Mouse (Mus musculus) hindbrain, embryonic 10.5 days (tissue): ENCODE data around the gene Ptprm. TPM values are rescaled to one million over a fixed set of nuclear protein-coding genes. Genes with fewer than 3 reads are reported as not detected.

Experiments
- DNase-seq: peaks from one replicate; pipeline ENCODE4 v3.0.0-alpha.2; 2017; ENCODE audit warnings: low spot score
- H3K27ac ChIP-seq: fragments of 300-500 bp; sonication (generic); 2 replicates; pipeline ENCODE4 v1.5.1; 2016; ENCODE audit warnings: mild to moderate bottlenecking, moderate library complexity
- H3K27me3 ChIP-seq: fragments of 300-500 bp; sonication (generic); 2 replicates; pipeline ENCODE4 v1.6.1; 2016; ENCODE audit warnings: mild to moderate bottlenecking; ENCODE audit not compliant: poor library complexity, insufficient read depth, severe bottlenecking
- H3K36me3 ChIP-seq: fragments of 300-500 bp; sonication (generic); 2 replicates; pipeline ENCODE4 v1.6.1; 2016; ENCODE audit warnings: mild to moderate bottlenecking, moderate library complexity
- H3K4me1 ChIP-seq: fragments of 300-500 bp; sonication (generic); replicated peaks from 2 replicates; pipeline ENCODE4 v1.6.1; 2016; ENCODE audit warnings: mild to moderate bottlenecking
- H3K4me3 ChIP-seq: fragments of 300-500 bp; sonication (generic); 2 replicates; pipeline ENCODE4 v1.5.1; 2016; ENCODE audit warnings: mild to moderate bottlenecking, moderate library complexity
- H3K9me3 ChIP-seq: fragments of 300-500 bp; sonication (generic); 2 replicates; pipeline ENCODE4 v1.6.1; 2016; ENCODE audit warnings: mild to moderate bottlenecking, moderate library complexity
- WGBS: fragments of 180-500 bp; shearing (Covaris S2); methylation state at CpG from one replicate; pipeline ENCODE4 v1.1.7; 2016; 5-methylcytosine and 5-hydroxymethylcytosine counted together
- polyA plus RNA-seq: library from polyadenylated mRNA; unstranded; fragments of >200 nt; fragmentation: Nextera tagmentation; extraction: Ambion mirVana; gene quantifications from 2 replicates; pipeline ENCODE4 v1.2.1, GENCODE M21; 2016

The Ptprm gene
- polyA plus RNA-seq = 6.3 and 8.1 TPM in 2 replicates

DNA sequence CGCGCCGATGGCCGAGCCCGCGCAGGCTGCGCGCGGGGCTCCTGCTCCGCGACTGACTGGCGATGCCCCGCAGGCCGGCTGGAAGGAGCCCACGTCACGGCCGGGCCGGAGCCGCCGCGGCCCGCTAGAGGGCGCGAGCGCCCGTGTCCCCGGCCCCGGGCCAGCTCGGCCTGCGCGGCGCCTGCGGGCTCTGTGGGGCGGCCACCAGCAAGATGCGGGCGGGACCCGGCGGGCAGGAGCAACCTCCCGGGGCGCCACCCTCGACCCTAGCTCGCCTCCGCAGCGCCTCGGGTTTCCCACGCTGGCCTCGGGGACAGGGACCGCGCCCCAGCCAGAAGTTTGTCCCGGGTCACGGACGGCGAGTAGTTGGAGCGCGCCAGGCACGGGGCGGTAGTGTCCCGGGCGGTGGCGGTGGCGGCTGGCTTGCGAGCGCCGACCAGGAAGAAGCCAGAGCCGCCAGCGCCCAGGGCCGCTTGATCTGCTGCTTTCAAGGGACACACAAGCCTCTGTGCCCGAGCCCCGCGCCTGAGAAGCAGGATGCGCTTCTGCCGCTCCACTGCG is at the start of gene Ptprm:
TSS of gene Ptprm (minus strand) at position 7 of the 561 bp plus-strand sequence.
- H3K27me3 ChIP-seq = peaks cover 42% of the 10 kb centered on the region
- H3K9me3 ChIP-seq = no peaks in the 10 kb centered on the region
- peak within 1 kb of the TSS; percentile 81 for H3K4me3 ChIP-seq
- no peaks in the 10 kb centered on the region for H3K36me3 ChIP-seq
- WGBS = under 1% methylated on average over 73 of the region's 73 CpGs
- H3K4me1 ChIP-seq = peaks cover 34% of the 10 kb centered on the region
- H3K27ac ChIP-seq = peak within 1 kb of the TSS; percentile 89
- DNase-seq = peak; percentile 86

DNA sequence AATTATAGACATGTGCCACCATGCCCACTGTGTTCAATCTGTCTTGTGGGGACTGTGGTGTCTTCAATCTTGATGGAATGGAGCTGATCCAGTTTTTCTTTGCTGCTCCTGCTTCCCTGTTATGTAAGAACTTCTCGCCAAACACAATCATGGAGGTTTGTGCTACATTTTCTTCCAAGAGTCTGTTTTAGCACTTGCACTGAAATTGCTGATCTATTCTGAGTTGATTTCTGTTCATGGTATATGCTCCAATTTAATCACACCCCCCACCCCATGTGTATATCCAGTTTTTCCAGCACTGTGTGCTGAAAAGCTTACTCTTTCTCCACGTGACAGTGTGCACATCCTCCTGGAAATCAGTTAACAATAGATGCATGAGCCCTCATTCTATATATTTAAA is 41.9 kb upstream of the Ptprm start:
- H3K4me1 ChIP-seq = no peaks in the 10 kb centered on the region
- WGBS = 80% methylated on average over 2 of the region's 2 CpGs
- no peak overlapping the region for H3K27ac ChIP-seq
- DNase-seq = no peak
- H3K9me3 ChIP-seq = no peaks in the 10 kb centered on the region
- no peak overlapping the region for H3K4me3 ChIP-seq
- H3K27me3 ChIP-seq = no peaks in the 10 kb centered on the region
- H3K36me3 ChIP-seq = no peaks in the 10 kb centered on the region

DNA sequence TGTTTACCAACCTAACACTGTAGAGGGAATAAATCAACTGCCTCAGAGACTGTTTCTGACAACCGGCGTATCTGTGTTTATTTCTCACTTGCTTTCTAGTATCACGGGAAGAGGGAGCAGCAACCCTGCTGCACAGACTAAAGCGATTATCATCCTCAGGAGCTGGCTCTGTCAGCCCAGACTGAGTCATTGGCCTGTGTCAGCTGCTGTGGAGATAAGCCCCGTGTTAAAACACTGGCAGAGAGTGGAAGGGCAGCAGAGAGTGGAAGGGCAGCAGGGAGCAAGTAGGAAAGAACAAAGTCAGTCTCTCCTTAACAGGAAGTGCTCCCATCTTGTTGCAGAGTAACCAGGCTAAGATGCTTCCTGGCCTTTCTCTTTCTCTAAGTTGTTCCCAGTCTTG is 36.6 kb upstream of the Ptprm start:
- 75% methylated on average over 5 of the region's 5 CpGs for WGBS
- no peaks in the 10 kb centered on the region for H3K9me3 ChIP-seq
- no peak overlapping the region for H3K27ac ChIP-seq
- no peaks in the 10 kb centered on the region for H3K27me3 ChIP-seq
- DNase-seq = no peak
- H3K4me1 ChIP-seq = peaks cover 10% of the 10 kb centered on the region; the same call in 1 of the 2 replicates
- no peaks in the 10 kb centered on the region for H3K36me3 ChIP-seq
- H3K4me3 ChIP-seq = no peak overlapping the region

DNA sequence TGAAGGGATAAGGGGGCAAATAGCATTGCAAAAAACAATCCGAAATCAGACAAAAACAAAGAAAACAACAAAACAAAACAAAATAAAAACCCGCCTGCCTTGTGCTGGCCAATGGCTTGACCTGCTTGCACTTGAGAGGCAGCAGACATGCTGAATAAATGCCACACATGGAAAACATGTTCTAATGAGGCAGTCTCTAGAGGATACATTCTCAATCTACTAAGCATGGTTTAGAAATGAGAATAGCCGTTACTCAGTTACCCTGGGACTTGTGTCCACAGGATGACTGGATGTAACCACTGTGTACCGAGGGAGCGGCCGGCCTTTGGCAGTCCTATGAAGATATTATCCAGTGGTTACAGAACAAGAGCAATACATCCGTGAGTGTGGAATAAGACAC is 33.9 kb upstream of the Ptprm start:
- DNase-seq = no peak
- peaks cover 10% of the 10 kb centered on the region; the same call in 1 of the 2 replicates for H3K4me1 ChIP-seq
- no peaks in the 10 kb centered on the region for H3K36me3 ChIP-seq
- H3K27ac ChIP-seq = no peak overlapping the region
- H3K27me3 ChIP-seq = no peaks in the 10 kb centered on the region
- H3K4me3 ChIP-seq = no peak overlapping the region
- no peaks in the 10 kb centered on the region for H3K9me3 ChIP-seq
- 81% methylated on average over 7 of the region's 7 CpGs for WGBS

DNA sequence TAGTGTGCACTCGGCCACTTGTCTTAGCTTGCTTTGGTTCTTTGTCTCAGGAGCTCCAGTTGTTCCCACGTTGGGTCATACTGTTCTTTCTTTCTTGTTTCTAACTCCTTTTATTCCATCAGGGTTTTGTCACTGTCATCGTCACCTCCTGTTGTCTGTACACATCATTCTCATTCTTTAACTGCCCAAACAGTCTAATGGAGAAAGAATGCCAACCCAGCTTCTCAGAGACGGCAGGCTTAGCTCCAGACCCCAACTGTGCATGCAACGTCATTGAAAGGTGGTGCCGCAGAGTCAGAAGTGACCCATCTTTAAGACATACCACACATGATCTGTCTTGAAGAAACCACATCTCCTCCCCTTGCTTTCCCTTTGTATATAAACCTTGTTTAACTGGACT is 31.0 kb upstream of the Ptprm start:
- WGBS = 51% methylated on average over 6 of the region's 6 CpGs
- no peaks in the 10 kb centered on the region for H3K27me3 ChIP-seq
- no peaks in the 10 kb centered on the region for H3K36me3 ChIP-seq

DNA sequence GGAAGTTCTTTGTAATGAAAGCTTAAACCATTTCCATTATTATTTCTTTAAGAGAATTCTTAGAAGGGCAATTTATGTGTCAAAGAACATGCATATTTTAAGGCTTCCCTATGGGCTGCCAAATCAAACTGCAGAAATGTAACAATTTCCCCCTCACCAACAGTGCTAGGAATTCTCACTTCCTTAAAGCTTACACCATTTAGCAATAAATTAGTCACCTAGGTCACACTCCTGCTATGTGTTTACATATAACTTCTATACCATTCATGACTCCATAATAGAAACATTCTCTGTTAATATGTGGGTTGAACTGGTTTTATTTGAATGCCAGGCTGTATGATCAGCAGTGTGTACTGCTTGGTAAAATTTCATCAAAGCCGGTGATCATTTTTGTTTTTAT is 29.4 kb upstream of the Ptprm start:
- Histone ChIP-seq H3K27me3 (no peaks in the 10 kb centered on the region), H3K4me3 (no peak overlapping the region), H3K4me1 (peaks cover 10% of the 10 kb centered on the region; the same call in 1 of the 2 replicates), H3K27ac (no peak overlapping the region), H3K9me3 (no peaks in the 10 kb centered on the region), H3K36me3 (no peaks in the 10 kb centered on the region)
- WGBS = 96% methylated on average over 1 of the region's 1 CpGs
- no peak for DNase-seq

More for the DNA sequence above, 31.0 kb upstream of the Ptprm start:
- no peak for DNase-seq
- H3K4me1 ChIP-seq = peaks cover 10% of the 10 kb centered on the region; the same call in 1 of the 2 replicates
- H3K9me3 ChIP-seq = no peaks in the 10 kb centered on the region
- no peak overlapping the region for H3K4me3 ChIP-seq
- H3K27ac ChIP-seq = no peak overlapping the region

DNA sequence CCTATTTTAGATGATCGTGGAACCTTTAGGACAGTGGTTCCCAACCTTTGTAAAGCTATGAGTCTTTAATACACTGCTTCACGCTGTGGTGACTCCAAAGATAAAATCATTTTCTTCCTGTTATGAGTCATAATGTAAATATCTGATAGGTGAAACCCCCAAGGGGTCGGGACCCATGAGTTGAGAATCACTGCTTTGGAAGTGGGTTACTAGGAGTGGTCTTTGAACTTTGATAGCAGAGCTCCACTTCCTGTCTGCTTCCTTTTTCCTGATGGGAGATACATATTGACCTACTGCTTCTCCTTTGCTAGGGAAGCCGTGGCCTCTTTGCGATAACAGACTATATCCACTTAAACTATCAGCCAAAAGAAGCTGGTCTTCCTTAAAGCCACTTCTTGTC is 27.4 kb upstream of the Ptprm start:
- 84% methylated on average over 5 of the region's 5 CpGs for WGBS
- Histone ChIP-seq H3K27me3 (no peaks in the 10 kb centered on the region), H3K4me3 (no peak overlapping the region), H3K9me3 (no peaks in the 10 kb centered on the region), H3K36me3 (no peaks in the 10 kb centered on the region), H3K27ac (no peak overlapping the region), H3K4me1 (no peaks in the 10 kb centered on the region)
- no peak for DNase-seq

DNA sequence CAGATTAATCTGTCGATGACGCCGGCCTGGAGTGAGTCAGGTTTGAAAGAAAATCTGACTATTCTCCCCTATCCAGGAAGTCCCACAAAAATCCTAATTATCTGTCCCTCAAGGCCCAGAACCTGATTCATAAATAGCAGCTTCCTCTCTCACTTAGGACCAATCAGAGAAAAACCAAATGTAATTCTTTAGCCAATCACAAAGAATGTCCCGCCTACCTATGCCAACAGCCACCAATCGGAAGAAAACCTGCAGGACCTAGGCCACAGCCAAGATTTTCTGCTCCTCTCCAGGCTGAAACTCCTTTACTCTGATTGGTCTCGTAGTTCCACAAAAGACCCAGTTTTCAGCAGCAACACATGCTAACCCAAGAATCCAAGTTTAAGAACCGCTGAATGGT is 13.6 kb upstream of the Ptprm start:
- Histone ChIP-seq H3K27me3 (no peaks in the 10 kb centered on the region), H3K4me3 (no peak overlapping the region), H3K4me1 (0 out of 2 replicates have a peak, but pooled peaks cover 5% of the 10 kb centered on the region), H3K36me3 (no peaks in the 10 kb centered on the region), H3K27ac (no peak overlapping the region), H3K9me3 (no peaks in the 10 kb centered on the region)
- no peak for DNase-seq
- WGBS = 95% methylated on average over 7 of the region's 7 CpGs

DNA sequence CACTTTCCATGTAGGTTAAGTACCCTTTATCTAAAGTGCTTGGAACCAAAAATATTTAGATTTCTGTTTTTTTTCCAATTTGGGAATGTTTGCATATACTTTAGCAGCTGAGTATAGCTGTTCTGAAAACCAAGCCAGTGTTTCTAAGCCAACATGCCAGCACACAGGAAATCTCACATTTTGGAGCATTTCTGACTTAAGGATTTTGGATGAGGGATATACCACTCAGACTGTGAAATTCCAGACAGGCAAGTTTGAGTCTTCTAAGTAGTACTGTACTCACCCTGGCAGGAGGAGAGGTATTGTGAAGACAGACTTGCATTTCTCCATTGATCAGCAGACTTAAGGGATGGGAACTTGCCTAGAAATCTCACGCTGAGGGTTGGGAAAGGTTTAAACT is 10.2 kb upstream of the Ptprm start:
- H3K36me3 ChIP-seq = no peaks in the 10 kb centered on the region
- WGBS = 79% methylated on average over 1 of the region's 1 CpGs
- no peak overlapping the region for H3K27ac ChIP-seq
- peaks cover 13% of the 10 kb centered on the region for H3K4me1 ChIP-seq
- H3K4me3 ChIP-seq = no peak overlapping the region
- H3K9me3 ChIP-seq = no peaks in the 10 kb centered on the region
- H3K27me3 ChIP-seq = no peaks in the 10 kb centered on the region
- no peak for DNase-seq

DNA sequence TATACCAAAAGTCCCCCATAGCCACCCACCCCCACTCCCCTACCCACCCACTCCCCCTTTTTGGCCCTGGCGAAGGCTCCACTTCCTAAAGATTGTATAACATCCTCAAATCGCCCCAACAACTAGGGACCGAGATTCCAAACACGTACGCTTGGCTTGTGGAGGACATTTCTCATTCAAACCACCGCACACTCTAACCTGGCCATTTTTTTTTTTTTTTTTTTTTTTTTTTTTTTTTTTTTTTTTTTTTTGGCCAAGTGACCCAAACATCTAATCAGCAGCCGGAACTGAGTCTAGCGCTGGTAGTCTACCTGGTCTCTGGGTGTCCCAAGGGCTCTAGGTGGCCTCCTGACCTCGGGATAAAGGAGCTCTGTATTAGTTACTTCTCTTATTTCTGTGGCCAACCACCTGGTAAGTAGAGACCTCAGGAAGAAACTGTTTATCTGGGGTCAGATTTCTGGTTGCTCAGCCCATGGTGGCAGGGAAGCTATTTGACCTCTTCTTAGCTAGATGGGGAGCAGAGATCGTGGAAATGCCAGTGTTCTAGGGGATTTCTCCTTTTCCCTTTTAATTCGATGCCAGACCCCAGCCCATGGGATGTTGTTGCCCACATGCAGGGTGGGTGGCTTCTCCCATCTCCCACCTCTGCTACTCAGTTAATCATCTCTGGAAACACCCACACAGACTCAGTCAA is 9.3 kb upstream of the Ptprm start:
- WGBS = 79% methylated on average over 11 of the region's 11 CpGs
- peaks cover 13% of the 10 kb centered on the region for H3K4me1 ChIP-seq
- H3K27ac ChIP-seq = no peak overlapping the region
- no peak for DNase-seq
- H3K4me3 ChIP-seq = no peak overlapping the region
- no peaks in the 10 kb centered on the region for H3K27me3 ChIP-seq
- H3K9me3 ChIP-seq = no peaks in the 10 kb centered on the region
- H3K36me3 ChIP-seq = no peaks in the 10 kb centered on the region

DNA sequence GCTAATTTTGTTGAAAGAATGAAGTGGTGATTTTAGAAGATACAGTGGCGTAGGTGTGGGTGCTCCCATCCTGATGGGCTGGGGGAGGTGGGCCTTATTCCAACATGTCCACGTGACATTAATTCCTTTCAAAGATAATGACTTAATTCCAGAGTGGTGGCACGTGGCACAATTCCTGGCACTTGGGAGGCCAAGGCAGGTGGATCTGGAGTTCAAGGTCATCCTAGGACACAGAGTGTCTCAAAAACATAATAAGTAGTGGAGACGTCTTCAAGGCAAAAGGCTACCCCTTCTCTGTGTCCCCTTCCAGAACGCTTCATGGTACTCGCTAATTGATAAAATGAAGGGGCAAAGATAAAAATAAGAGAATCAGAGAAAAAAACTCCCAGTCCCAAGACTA is 7.9 kb upstream of the Ptprm start:
- no peaks in the 10 kb centered on the region for H3K36me3 ChIP-seq
- H3K4me3 ChIP-seq = no peak overlapping the region
- H3K27me3 ChIP-seq = no peaks in the 10 kb centered on the region
- 93% methylated on average over 6 of the region's 6 CpGs for WGBS
- no peak overlapping the region for H3K27ac ChIP-seq
- DNase-seq = no peak
- no peaks in the 10 kb centered on the region for H3K9me3 ChIP-seq
- peaks cover 13% of the 10 kb centered on the region for H3K4me1 ChIP-seq

DNA sequence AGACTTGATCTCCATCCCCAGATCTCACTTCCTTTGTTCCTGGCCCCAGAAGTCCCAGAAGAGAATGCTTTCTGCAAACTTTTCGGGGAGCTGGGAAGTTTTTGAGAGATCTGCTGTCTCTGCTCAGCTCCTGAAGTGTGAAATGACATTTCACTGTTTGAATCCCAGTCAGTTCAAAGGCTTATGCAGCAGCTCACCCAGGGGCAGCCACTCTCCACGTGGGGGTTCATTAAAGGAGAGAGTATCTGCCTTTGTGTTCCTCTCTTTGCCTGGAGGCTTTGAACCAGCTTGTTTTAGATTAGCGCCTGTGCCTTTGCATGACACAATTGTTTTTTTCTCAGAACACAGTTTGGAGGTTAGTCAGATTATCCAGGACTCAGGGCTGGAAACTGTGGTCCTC is 6.3 kb upstream of the Ptprm start:
- Histone ChIP-seq H3K9me3 (no peaks in the 10 kb centered on the region), H3K4me3 (no peak overlapping the region), H3K27ac (no peak overlapping the region), H3K27me3 (peaks cover 9% of the 10 kb centered on the region), H3K36me3 (no peaks in the 10 kb centered on the region), H3K4me1 (peaks cover 19% of the 10 kb centered on the region)
- no peak for DNase-seq
- 3% methylated on average over 3 of the region's 3 CpGs for WGBS

DNA sequence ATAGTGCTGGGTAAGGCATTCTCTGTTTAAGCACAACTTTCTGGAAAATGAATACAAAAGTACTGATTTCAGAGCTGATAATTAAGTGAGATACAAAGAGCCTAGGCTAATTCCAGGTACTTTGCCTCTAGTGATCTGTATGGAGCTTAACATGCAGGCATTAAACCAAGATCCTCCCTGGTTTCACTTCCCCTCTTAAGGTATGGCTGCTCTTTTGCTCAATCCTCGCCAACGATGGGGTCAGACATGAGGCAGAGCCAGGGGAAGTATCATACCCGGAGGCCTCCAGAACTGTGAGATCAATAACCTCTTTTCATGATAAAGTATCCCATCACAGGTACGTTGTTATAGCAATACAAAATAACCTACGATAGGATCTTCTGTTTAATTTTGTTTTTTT is 5.3 kb upstream of the Ptprm start:
- H3K27ac ChIP-seq = no peak overlapping the region
- H3K9me3 ChIP-seq = no peaks in the 10 kb centered on the region
- 93% methylated on average over 5 of the region's 5 CpGs for WGBS
- peaks cover 26% of the 10 kb centered on the region for H3K4me1 ChIP-seq
- no peaks in the 10 kb centered on the region for H3K36me3 ChIP-seq
- peaks cover 14% of the 10 kb centered on the region for H3K27me3 ChIP-seq
- no peak for DNase-seq
- no peak overlapping the region for H3K4me3 ChIP-seq
